Mouse (Mus musculus) ES-E14 (cell line): ENCODE measurements around the gene Egln1.

Experiments
- HCFC1 ChIP-seq: IDR thresholded peaks from 2 replicates; pipeline ENCODE4 v1.6.1; 2012; ENCODE audit warnings: low read length, inconsistent platforms, borderline replicate concordance; ENCODE audit not compliant: insufficient read depth
- ZC3H11A ChIP-seq: IDR thresholded peaks from 2 replicates; pipeline ENCODE4 v1.6.1; 2012; ENCODE audit warnings: low read depth, mild to moderate bottlenecking, inconsistent platforms, low read length, borderline replicate concordance

DNA sequence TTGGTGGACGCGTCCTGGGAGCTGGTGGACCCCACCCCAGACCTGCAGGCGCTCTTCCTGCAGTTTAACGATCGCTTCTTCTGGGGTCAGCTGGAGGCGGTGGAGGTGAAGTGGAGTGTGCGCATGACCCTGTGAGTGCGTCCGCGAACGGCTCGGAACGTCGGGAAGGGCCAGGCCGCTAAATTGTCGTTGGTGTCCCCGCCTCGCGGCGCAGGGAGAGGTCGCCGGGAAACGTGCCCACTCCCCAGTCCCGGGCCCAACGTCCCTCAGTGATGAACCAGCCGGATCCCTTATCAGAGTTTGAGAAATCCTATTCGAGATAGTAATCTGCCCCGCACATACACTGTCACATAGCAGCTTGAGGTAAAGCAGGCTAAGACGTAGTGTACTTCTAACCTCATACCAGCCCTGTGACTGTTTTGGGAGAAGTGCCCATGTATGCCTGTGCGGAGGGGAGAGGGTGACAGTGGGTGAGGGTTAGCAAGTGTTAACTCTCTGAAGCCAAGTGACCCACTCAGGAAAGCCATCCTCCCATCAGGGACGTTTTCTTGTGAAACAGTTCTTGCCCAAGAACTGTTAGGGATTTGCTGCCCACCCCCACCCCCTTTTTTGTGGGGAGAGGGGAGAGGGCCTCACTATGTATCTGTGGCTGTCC lies 50.7 kb downstream of the Egln1 start:
- no peak for TF ChIP-seq ZC3H11A
- no peak for TF ChIP-seq HCFC1
